Mouse (Mus musculus): ENCODE data around the gene Il17ra.

DNA sequence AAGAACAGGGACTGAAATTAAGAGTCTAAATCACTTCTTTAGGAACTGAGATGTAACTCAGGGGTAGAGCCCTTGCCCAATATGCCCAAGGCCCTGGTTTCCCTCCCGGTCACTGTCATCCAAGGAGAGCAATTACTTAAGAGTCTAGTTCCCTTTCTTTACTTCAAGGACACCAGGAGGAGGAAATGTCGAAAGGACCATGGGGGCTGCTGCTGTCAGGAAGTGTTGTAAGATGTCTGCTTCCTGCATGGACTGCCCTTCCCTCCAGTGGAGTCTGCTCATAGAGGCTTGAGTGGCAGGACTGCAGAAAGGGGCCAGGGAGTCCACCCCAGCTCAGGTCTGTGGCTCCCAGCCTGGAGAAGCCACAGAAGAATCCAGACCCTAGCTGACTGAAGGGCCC lies 16.3 kb downstream of the Il17ra start:
- no peak for TF ChIP-seq CEBPB (IDR thresholded peaks at IDR 0.05; ENCODE audit: insufficient read depth, poor library complexity, severe bottlenecking)
- no peak for TF ChIP-seq MAX (IDR thresholded peaks at IDR 0.05; ENCODE audit: low read depth)
- no peak for TF ChIP-seq POLR2AphosphoS2 (IDR thresholded peaks at IDR 0.05; ENCODE audit: insufficient read length, low read depth)
- TF ChIP-seq TCF12 (IDR thresholded peaks at IDR 0.05; ENCODE audit: insufficient read depth, poor library complexity, severe bottlenecking): no peak
- no peak for TF ChIP-seq POLR2A (IDR thresholded peaks at IDR 0.05; ENCODE audit: insufficient read length, low read depth)
- no peak for TF ChIP-seq E2F4 (IDR thresholded peaks at IDR 0.05; ENCODE audit: insufficient read depth)
- no peak for TF ChIP-seq MYOD1 (IDR thresholded peaks at IDR 0.05; ENCODE audit: control insufficient read depth in 1 of 3, insufficient read length in 2 of 3, low read depth in 2 of 3)
- TF ChIP-seq SRF (IDR thresholded peaks at IDR 0.05; ENCODE audit: control insufficient read depth, insufficient read length, low read depth): no peak
- no peak for TF ChIP-seq REST (IDR thresholded peaks at IDR 0.05; ENCODE audit: insufficient read depth, insufficient read length)
- TF ChIP-seq MYOG (IDR thresholded peaks at IDR 0.05; ENCODE audit: control insufficient read depth in 1 of 3, insufficient read depth in 1 of 3, insufficient read length in 2 of 3, low read depth in 2 of 3): no peak
